Mouse (Mus musculus): Measurements from ENCODE around the gene Spib.
A peak's percentile ranks its signal among the peaks of the same experiment; 100 is the strongest.

Gene Spib

DNA sequence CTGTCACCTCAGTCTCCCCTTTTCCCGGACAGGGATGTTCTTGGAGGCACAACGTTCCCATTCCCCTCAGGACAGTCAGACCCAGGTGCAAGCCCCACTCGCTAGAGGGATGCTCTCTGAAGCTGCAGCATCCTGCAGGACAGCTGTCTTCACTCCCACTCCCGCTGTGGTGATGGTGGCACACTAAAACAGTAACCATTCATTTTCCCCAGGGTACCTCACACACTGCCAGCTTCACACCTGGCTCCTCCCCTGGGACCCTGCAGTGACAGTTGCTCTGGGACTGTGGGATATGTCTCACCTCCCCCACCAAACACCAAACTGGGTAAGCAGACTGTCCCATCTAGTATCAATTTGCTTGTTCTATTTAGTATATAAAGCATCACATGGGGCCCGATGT lies 15.9 kb upstream of the Spib start:
- peak; percentile 92 for DNase-seq

DNA sequence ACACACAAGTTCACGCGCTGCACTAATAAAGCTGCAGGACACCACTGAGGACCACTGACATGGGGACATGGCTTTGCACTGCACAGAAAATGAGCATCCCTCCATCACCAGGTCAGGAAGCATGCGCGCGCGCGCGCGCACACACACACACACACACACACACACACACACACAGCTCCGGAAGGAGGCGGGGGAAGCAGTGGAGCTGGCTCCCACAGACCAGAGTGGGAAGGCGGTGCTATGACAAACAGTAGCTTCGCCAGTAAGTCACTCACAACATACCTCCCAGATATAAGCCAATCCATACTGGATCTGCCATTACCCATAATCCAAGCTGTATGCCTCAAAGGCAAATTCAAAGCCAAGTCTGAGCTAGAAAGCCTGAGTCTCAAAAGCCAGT lies 15.2 kb upstream of the Spib start:
- peak; percentile 61 for DNase-seq

DNA sequence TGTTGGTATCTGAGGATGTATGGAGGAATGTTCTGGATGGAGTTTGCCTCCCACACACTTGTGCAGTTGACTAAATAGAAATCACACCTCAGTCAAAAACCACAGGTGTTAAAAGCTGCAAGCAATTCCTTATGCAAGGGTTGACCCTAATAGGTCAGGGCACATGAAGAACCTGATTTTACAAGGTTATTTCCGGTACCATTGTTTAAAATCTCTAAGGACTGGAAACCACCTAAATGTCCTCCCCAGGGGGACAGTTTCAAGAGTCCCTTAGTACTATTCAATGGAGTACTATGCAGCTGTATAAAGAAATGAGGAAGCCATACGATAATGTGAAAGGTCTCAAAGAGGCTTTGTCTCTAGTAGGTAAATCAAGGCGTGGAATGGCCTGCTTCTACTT lies 14.4 kb upstream of the Spib start:
- DNase-seq = no peak

DNA sequence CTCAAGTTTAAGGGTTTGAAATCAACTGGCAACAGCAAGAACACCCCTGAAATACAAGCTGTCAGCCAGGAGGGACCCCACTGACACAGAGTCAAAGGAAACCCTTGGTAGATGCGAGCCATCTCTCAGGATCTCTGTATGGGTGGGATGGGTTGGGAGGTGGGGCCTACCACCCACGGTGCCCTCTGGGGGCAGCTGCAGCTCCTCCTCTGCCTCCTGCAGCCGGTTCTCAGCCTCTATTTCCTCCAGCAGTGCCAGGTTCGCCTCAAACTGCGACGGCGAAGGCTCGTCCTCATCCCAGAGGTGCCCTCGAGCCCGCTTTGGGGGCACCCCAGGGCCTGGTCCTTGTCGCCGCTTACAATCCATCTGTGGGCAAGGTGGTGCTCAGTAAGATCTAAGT lies 11.2 kb upstream of the Spib start:
- no peak for DNase-seq

DNA sequence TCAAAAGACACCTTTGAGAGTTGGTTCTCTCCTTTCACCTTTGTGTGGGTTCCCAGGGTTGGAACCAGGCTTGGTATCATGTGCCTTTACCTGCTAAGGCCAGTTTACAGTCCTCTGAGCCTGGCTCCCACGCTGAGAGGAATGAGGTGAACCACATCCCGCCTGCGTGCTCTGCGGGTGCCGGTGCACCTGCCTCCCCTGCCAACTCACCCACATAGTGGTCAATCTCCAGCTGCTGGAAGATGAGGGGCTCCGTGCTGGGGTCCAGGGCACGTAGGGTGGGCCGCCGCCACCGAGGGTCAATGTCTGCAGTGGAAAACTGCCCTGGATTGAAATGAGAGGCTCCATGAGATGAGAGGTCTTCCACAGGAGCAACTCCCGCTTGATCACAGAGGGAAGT lies 10.7 kb upstream of the Spib start:
- peak; percentile 83 for DNase-seq

DNA sequence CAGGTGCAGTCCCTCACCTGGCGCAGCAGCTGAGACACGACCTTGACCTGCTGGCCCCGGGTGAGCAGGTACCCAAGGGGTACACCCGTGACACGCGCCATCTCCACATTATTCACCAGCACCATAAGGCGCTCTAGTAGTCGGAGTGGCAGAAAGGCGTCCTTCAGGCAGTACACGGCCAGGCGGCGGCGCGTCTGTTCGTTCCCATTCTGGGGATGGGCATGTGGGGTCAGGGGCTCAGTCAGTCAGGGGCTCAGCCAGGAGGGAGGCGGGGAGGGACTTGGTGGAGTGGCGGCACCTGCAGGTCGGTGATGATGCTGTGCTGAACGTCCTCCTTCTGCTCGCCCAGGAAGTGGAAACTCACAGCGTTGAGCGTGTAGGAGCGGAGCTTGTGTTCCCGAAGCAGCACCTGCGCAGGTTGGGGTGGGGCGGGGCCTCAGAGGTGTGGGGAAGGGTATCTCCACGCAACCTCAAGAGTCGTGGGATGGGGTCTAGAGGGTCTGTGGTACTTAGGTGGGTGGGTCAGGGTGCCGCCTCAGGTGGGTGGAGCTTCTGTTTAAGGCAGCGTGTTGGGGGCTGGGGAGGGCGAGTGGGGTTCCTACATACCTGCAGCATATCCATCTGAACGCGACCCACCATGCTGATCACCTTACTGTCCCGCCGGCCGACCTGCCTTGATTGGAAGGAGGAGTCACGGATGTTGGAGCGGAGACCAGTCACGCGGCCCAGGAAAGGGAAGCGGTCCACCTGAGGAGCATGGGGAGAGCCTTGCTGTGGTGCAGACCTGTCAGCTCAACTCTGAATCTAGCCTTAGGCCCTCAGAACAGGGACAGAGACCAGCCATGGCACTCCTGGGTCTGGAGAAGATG lies 7.1 kb upstream of the Spib start:
- DNase-seq = peak; percentile 88

DNA sequence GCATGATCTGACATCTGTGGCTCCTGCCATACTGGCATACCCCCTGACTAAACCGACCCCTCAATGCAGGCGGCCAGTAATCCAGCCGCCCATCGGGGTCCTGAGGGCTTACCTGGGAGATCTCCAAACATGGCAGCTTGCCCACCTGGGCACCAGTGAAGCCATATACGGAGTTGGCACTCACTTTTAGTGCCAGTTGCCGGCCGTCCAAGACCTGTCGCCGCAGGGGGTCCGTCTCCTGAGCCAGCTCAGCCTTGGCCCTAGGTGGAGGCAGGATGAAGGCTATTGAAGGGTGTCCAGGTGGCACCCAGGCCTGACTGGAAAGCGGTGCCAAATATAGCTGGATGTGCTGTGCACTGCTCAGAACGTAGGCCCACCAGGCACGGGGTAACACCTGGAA lies 5.6 kb upstream of the Spib start:
- DNase-seq = peak; percentile 87

DNA sequence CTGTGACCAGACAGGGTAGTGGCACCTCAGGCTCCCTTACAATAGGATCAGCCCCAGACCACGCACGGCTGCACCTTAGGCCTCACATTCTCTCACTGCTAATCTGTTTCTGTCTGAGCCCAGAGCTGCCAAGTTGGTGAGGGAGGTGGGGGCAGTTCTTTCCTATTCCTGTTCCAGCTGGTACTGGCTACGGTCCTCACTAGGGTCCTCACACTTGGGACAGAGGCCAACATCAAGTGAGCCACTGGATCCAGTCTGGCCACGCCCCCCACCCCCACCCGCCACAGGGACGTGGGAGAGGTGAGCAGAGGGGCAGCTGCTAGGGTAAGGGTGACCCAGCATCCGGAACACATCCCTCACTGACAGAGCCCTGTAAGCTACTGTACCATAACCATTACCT lies 5.1 kb upstream of the Spib start:
- DNase-seq = no peak

DNA sequence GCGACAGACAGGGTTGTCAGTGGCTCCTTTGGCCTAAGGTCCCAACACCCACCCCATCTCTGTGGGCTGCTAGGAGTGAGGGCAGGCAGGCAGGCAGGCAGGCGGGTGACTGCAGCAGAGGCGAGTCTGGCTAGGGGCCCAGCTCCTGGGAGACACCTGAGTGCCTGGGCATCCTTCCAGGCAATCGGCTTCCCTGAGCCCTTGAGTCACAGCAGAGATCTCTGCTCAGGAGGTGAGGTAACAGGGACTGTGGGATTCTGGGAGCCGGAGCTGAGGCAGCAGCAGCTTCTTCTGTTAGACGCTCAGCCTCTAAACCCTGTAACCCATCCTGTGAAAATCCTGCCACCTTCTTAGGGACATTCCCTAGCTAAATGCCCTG lies 4.7 kb upstream of the Spib start:
- peak; percentile 88 for DNase-seq

DNA sequence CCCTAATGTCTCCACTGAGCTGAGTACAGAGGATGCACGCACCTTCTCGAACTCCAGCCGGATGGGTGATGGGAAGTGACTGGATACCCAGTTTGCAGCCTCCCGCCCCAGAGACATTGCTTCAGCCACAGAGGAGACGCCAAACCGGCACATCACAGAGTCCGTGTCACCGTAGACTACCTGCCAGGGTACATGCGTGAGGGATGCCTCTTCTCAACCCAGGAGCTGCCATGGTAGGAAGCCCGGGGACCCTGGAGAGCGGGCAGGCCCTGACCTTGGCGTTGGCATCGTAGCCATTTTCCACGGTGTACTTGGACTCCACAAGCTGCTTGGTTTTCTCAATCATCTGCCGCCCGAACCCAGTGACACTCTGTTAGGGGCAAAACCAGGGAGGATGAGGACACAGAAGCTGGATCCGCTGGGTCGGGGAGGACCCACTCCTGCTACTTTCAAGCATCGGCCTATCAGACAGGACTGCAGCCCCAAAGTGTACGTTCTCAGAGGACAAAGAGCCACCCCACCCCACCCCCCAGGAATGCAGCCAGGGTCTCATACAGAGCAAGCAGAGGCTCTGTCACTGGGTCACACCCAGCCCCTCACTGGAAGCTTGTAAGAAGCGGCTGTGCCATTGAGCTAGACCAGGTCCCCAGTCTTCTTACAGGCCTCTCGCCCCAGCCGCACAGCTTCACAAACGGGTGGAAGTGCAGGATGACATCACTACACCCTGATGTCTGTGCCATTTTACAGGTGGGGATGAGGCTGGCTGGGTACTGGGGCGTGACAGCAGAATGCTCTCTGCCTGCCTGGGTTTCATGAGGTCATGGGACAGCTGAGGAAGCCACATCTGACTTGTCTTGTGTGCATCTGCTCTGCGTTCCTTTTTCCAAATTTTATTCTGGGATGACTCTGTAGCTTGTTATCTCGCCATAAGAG lies 4.1 kb upstream of the Spib start:
- DNase-seq = peak; percentile 89

DNA sequence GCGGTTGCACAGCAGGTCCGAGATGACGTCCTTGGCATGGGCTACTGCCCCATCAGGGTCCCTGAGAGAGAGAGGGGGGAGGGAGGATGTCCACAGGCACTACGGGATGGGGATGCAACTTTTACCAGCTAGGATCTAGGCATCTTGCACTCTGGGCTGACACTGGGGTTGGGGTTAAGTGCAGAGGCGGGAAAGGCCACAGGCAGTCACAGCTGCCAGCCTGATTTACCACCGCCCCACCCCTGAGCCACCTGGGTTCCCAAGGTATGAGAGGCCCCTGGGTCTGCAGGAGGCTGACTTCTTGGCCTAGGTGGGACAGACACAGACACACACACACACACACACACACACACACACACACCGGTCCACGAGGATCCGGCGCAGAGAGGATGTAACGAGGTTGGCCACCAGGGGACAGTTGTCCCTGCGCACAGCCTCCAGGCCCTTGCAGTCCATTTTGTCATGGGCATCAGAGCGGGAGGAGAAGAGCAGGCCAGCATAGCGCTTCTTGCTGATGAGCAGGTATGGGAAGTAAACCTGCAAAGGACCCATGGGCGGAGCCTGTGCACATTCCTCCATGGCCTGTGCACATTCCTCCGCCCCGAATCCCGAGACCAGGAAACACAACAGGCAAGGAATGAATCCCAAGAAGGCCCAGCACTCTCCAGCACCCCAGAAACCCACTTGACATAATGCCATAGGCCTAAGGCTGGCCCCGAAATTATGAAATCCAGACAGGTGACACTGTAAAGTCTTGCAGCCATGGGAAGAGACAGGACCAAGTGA lies 3.0 kb upstream of the Spib start:
- DNase-seq = peak; percentile 80

DNA sequence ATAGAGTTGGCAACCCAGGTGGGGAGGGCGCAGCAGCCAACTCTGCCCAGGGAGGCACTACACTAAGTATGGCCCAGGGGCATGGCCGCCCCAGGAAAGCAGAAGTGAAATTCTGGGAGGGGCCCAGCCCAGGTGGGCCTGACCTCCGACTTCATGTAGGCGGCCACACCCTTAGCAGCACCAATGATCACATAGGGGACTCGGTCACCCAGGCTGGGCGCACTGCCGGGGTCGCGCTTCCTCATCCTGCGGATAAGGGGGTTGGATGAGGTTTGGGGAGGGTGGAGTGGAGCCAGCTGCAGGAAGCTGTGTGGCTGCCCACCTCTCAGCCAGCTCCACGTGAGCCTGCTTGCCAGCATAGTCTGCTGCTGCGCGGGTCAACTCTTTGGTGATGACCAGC lies 2.4 kb upstream of the Spib start:
- peak; percentile 94 for DNase-seq

DNA sequence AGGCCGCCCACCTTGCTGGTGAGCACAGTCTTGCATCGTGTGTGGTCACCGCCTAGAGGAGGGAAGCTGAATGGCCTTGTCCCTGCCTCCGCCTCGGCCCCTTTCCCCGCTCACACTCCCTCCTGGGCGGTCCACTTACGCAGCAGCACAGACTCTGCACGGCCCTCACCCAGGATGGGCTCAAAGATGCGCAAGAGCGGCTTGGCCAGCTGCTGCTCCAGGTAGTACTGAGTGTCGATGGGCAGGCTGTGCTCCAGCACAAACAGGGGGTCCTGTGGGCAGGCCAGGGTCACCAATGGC lies 1.8 kb upstream of the Spib start:
- DNase-seq = peak; percentile 88

DNA sequence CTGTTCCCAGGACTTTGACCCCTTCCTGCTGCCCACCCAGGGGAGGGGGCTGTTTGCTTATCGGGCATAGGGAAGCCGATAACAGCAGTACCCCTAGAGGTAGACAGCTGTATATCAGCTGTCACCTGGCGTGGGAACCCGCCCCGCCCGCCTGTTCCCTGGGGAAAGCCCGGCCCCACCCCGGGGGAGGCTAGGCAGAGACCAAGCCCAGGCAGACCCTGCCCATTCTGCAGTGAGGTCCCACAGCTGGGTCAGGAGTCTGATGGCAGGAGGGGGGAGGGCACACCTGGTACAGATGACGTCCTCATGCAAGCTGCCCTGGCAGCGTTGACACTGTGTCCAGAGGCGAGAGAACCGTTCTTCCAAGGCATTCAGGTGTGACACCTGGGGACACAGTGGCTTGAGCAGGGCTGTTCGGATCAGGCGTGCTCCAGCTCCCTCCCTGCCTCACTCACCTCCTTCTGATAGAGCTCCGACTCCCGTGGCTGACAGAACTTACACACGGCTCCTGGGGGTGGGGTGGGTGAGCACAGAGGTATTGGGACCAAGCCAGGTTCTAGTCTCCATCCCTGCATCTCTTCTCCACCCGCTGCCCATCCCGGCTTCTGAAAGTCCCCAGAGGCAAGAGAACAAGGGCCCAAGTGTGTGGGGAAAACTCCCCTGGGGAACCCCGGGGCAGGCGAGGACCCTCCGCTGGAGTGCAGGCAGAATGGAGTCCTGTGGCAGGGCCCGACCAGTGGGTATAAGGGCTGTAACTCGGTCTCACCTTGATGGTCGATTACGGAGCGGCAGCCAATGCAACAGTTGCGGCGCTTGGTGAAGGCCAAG lies 1.3 kb upstream of the Spib start:
- DNase-seq = peak; percentile 89

DNA sequence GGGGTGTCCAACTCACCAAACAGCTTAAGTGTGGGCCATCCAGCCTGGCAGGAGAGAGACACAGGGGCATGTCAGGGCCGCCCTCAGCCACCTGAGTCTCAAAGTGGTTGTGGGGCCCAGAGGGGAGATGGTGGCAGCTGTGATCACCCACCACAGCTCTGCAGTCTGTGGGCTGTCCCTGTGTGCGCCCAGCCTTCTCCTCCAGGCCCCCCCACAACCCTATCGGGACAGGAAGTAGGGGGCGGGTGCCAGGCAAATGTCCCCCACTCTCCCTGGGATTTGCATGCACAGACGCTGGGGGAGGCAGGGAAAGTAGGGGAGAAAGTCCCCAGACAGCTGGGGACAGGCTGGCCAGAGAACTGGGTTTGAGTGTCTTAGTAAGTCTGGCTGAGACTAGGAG lies 664 bp downstream of the Spib start:
- DNase-seq = no peak

DNA sequence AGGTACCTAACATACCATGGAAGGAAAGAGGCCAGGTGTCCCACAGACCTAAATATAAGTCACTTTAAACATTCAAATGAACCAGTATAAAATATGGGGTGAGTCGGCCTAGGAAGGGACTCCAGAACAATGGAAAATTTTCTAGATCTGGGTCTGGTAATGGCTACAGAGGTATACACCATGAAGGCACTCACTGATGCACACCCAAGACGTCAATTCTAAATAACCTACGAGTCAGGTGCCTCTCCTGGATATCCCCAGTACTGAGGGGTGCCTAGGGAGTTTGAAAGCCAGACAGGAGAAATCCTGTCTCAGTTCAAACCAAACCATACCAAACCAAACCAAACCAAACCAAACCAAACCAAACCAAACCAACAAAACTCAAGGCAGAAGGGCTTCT lies 1.4 kb downstream of the Spib start:
- no peak for DNase-seq

DNA sequence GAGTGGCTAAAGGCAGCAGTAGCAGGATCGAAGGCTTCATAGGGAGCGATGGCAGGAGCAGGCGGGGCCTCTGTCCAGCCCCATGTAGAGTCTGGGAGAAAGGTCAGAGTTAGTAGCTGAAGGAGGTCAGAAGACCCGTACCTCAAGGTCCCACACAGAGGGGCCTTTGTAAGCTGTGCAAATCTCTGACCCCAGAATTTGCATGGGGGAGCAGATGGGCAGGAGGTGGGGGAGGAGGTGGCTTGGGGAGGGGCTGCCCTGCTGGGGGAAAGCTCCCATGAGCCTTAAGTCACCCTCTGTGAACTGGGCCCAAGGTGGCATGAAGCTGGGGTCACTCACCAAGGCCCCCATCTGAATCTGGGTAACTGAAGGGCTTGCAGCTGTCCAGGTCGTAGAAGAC lies 2.4 kb downstream of the Spib start:
- no peak for DNase-seq

DNA sequence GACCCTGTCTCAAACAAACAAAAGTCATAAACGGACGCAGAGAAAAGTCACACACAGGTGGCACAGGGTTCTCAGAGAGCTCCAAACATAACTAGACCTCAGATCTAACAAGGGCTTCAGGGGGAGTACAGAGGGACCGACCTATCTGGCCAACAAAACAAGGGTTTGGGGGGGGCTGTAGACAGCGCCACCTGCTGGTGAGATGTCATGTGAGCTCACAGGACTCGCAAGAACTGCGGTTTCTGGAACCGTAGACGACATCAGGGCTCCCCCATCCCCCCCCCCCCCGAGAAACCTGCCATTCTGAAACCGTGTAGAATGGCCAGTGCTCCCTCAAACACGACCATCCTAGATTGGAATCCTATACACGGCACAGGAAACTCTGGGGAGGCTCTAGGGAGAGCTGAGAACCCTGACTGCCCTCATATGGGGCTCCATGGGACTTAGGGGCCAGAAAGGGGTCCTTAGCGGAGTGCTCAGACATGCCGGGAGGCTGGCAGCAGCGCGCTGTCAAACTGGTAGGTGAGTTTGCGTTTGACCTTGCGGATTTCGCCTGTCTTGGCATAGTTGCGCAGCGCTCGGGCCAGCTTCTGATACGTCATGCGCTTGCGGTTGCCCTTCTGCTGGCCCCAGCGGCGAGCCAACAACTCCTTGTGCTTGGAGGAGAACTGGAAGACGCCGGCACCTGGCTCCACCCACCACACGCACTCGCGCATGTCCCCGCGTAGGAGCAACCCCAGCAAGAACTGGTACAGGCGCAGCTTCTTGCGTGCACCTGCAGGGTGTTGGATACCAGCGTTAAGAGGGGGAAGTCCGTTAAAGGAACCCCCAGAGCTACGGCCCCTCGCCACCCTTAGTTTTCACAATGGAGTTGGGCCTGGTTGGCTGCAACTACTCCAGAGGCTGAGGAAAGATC lies 4.1 kb downstream of the Spib start:
- DNase-seq = peak; percentile 97

DNA sequence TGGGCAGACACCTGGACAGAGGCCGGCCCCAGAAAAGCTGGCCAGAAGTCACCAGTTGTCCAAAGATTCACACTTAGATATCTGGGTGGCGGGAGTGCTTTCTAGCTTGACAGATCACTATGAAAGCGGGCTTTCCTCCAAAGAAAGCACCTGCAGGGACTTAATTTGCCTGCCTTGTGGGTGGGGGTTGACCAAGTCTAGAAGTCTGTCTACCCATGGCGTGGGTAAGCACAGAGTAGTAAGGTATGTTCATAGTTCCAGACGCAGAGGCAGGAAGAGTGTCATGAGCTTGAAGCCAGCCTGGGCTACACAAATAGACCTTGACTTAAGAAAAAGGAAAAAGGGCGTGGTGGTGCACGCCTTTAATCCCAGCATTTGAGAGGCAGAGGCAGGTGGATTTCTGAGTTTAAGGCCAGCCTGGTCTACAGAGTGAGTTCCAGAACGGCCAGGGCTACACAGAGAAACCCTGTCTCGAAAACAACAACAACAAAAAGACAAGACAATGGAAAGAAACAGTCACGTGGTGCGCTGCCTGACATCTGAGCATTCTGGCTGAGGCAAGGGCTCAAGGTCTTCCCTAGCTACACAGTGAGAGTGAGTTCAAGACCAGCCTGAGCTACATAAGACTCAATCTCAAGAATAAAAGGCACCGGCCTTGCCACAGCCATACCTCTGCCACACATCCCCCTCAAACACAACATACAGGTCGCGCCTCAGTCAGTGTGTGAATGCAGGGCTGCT lies 5.3 kb downstream of the Spib start:
- DNase-seq = no peak

DNA sequence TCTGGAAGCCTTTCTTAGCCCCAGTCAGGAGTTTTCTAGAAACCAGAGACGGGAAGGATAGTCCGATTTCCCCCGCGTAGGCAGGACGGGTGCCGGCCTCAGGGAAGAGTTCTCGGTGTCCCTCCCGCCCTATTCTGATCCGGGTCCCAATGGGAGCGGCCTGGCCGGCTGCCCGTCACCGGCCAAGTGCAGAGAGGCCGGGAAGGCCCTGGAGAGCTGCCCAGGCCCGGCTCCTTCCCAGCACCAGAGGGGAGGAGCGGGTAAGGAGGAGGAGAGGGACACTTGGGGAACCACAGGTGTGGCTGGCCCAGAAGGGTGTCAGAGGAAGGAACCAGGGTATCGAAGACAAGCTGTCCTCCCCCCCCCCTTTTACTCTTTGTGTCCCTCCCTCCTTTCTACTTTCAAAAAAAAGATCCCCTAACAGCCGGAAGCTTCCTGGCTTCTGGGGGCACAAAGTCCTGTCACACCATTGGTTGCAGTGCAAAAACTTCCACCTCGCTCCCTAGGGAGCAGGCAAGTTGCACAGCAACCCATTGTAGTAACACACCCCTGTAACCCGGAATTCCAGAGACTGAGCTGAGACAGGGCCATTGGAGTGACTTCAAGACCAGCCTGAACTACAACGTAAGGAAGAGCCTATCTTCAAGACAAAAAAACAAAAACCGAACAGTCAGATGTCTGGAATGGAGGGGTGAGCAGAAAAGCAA lies 6.6 kb downstream of the Spib start:
- DNase-seq = peak; percentile 99

Measured in heart, adult 11 months (tissue).